Mouse (Mus musculus) cerebellum, adult 9-11 months (tissue): Measurements from ENCODE around the gene Sgsh.

ENCODE experiments used
- DNase-seq: peaks from one replicate; pipeline ENCODE4 v3.0.0; 2022

Sgsh gene

DNA sequence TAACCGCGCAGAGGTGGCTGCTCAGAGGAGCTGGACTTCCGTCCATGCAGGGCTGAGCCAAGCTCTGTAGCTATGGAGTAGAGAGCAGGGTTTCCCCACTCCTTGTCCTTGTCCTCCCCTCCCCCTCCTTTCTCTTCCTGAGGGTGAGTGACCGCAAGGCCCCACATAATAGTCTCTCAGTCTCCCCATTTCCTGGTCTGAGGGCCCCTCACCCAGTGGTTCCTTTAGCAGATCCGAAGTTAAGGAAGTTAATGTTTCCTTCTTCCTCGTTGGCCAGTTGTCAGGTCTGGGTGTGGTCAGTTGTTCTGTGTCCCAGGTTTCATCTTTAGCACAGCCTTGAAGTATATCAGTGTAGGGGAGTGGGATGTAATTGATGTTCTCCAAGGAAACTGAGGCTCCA, 20.1 kb upstream of the Sgsh start:
- no peak for DNase-seq

- DNase-seq: peak; percentile 66
Observed at GRCm38 (mm10) chr11:119363534-119364145, 8.3 kb upstream of the Sgsh start.

GRCm38 (mm10) chr11:119362769-119363533, 7.6 kb upstream of the Sgsh start:
- no peak for DNase-seq

- DNase-seq: no peak
Observed at GRCm38 (mm10) chr11:119359089-119359488, 3.8 kb upstream of the Sgsh start.

DNA sequence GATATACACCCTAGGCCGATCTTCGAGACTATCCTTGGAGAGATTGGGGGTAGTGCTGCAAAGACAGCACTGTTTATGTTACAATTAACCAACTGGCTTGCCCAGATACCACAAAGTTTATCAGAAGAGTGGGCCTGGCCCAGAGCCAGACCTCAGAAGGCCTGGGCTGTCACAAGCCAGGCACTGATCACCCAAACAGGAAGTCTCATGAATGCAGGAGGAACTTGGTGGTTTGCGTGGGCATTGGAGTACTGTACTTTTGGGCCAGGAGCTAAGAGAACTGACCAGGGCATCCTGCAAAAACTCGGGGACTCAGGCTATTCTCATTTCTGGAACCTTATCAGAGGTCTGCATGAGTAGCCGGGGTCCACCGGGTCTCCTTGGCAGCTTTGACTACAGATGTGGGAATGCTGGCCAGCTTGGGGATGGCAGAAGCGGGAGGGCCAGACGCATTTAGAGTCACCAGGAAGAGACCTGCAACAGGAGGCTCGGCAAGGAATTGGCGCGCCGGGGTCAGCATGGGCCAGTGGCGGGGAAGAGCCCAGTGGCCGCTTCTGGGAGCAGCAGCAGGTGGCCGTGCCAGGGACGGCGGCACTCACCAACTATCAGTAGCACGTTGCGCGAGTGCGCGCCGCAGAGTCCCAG, 416 bp downstream of the Sgsh start:
- peak; percentile 36 for DNase-seq

GRCm38 (mm10) chr11:119353946-119354345, 1.4 kb downstream of the Sgsh start:
- peak; percentile 52 for DNase-seq

DNA sequence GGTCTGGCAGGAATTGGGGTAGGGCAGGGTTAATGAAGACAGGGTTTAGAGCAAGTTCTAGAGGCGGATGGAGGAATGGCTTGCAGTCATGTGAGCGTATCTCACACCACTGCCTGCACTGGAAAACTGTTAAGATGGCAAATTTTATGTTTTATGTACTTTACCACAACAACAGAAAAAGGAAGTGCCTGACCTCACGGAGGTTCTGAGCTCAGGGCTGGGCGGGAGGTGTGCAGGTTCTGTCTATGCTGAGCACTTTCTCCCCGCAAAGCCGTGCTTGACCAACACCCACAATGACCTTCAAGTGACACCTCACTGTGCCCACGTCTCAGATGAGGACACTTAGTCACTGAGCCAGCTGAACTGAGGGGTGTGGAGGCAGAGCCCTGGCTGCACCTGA, 3.2 kb downstream of the Sgsh start:
- no peak for DNase-seq

GRCm38 (mm10) chr11:119347125-119347524, 8.2 kb downstream of the Sgsh start:
- DNase-seq: no peak

GRCm38 (mm10) chr11:119344865-119345264, 10.5 kb downstream of the Sgsh start:
- DNase-seq: no peak

DNA sequence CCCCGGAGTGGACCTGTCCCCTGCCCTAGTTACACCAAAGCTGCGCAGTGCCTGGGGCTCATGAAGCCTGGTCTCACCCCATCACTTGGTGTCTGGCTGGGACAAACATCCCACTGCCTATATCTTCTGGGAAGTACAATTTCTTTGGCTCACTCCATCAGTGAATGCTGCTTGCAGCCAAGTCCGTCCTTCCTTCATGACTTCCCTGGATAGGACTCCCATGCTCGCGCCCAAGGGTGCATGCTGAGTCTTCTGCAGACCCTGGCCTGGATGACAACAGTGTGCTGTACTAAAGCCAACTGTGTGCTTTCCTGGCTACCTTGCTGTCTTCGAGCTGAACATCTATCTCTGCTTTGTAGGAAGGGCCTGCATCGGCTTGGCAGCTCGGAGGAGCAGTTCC, 11.2 kb downstream of the Sgsh start:
- DNase-seq: no peak

- peak; percentile 50 for DNase-seq
Observed at GRCm38 (mm10) chr11:119339637-119340036, 15.7 kb downstream of the Sgsh start.

DNA sequence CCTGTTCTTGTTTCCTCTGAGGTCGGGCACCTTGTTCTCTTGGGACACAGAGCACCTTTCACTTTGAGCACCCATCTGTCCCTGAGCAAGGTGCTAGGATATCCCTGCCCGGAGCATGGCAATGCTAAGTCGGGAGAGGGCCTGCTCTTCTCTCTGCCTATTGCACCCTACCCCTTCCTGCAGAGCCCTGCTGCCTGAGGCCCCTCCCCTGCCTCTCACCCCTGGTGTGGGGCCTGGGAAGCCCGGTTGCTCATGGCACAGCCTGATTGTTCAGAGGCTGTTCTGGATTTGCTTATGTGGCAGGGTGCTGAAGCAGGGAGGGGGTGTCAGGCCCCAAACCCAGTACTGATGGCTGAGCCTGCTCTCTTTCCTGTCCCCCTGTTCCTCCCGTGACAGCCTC, 16.2 kb downstream of the Sgsh start:
- DNase-seq: no peak

DNA sequence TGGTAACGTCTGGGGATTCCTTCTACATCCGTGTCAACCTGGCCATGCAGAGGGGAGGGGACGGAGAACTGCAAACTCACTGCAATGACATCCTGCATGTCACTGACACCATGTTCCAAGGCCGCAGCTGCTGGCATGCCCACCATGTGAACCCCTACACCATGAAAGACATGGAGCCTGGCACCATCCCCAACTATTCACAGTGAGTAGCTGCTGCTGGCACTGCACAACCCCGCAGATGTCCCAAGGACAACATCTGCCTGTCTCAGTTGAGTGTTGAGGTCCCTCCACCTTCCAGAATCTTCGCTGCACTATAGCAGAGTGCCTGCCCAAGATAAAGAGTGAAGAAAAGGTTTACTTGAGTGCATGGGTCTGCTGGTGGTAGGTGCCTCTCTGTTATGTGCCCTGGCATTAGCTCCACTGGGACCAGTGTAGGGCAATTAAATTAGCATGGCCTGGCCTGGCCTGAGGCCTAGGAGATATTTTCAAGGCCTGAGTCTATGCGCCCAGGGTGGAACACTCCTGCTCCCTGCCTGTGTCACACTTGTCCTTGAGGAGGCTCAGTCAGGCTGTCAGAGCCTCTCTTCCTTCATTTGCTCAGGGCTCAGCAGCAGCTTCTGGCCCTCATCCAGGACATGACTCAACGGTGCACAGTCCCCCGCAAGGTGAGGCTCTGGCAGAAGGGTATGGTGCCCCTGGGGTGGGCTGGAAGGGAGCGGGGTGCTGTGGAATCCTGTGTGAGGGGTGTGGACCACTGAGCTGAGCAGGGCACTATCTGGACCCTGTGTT, 16.9 kb downstream of the Sgsh start:
- no peak for DNase-seq

DNA sequence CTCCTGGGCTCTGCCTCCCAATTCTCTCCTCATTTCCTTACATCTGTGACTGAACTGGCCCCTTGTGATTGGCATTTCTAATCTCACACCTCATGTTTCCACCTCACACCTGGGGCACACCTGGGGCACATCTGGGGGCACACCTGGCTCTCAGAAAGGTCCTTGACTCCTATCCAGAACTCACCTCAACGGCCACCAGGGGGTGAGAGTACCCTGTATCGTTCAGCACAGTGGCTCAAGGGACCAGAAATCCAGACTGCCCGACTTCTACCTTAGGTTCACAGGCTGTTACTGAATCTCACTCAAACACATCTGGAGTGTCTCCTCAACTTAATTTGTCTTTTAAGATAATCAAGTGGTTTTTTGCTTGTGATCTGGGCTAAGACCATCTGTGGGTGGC, 23.4 kb downstream of the Sgsh start:
- DNase-seq: no peak

GRCm38 (mm10) chr11:119330592-119330991, 24.7 kb downstream of the Sgsh start:
- DNase-seq: no peak

DNA sequence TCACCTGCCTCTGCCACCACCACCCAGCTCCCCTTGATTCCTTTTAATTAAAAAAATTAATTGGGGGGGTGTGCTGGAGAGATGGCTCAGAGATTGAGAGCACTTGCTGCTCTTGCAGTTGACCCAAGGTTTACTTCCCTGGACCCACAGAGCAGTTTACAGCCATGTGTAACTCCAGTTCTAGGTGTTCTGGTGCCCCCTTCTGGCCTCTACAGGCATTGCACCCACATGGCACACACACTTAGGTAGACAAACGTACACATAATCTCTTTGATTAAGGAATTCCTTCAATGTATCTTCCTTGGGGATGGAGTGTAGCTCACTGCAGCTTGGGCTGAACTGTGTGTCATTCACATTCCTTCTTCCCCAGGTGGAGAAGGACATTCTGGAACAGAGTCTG, 30.3 kb downstream of the Sgsh start:
- DNase-seq: no peak

- peak; percentile 42 for DNase-seq
Observed at GRCm38 (mm10) chr11:119322521-119322920, 32.8 kb downstream of the Sgsh start.

DNA sequence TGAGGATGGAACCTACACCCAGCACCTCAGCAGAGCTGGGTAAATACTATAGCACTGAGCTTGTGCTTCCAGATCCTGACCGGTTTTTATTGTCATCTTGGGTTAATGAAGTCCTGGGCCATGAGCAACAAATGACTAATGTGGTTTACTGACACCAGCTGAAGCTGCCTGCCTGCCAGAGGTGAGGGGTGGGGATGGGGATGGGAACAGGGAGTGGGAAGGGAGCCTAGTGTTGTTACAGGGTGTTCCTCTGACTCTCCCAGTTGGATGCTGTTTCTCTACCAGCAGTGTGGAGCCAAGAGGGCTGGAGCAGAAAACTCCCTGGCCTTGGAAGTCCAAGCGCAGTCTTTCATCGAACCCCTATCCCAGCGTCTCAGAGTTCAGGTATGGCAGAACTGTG, 38.6 kb downstream of the Sgsh start:
- DNase-seq: no peak

GRCm38 (mm10) chr11:119314252-119314936, 40.9 kb downstream of the Sgsh start:
- no peak for DNase-seq

DNA sequence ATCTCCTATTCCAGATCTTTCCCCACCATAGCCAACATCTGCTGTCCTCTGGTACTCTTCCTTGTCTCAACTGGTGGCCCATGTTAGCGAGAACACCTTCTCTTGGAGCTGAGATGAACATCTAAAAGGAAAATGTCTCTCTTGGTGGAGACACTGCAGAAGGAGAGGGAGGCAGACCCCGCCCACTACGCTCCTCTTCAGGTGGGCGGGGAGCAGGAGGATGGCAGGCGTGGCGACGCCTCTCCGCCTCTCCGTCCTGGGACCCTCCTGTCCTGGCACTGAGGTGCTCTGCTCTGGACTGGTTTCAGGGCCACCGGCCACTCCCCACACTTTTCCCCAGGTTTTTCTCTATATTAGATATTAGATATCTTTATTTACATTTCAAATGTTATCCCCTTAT, 44.7 kb downstream of the Sgsh start:
- DNase-seq: no peak

GRCm38 (mm10) chr11:119307916-119308315, 47.4 kb downstream of the Sgsh start:
- DNase-seq: no peak

GRCm38 (mm10) chr11:119307658-119307867, 47.8 kb downstream of the Sgsh start, which contains the start of gene Card14:
TSS of gene Card14 (plus strand) at chr11:119307768.
- DNase-seq: no peak
